Mouse (Mus musculus) embryonic facial prominence, embryonic 14.5 days (tissue): ENCODE measurements around the gene Tnfsf12. TPM values are rescaled to one million over a fixed set of nuclear protein-coding genes. Genes with fewer than 3 reads are reported as not detected.

ENCODE experiments used
- ATAC-seq: fragments of 200-750 bp; cut with Nextera tagmentation; 2 replicates; pipeline ENCODE4 v1.8.0; 2017; ENCODE audit warnings: low read depth, moderate number of reproducible peaks, moderate TSS enrichment
- DNase-seq: peaks from one replicate; pipeline ENCODE4 v3.0.0-alpha.2; 2015; ENCODE audit warnings: low spot score
- H3K27ac ChIP-seq: fragments of 300-500 bp; sonication (generic); replicated peaks from 2 replicates; pipeline ENCODE4 v1.5.1; 2014; ENCODE audit warnings: low read depth, mild to moderate bottlenecking, low read length, moderate library complexity
- H3K27me3 ChIP-seq: fragments of 300-500 bp; sonication (generic); replicated peaks from 2 replicates; pipeline ENCODE4 v1.6.1; 2014; ENCODE audit warnings: low read length; ENCODE audit not compliant: control insufficient read depth, insufficient read depth
- H3K36me3 ChIP-seq: fragments of 300-500 bp; sonication (generic); 2 replicates; pipeline ENCODE4 v1.6.1; 2014; ENCODE audit warnings: low read length, mixed read lengths; ENCODE audit not compliant: control insufficient read depth, insufficient read depth
- H3K4me1 ChIP-seq: fragments of 300-500 bp; sonication (generic); 2 replicates; pipeline ENCODE4 v1.6.1; 2014; ENCODE audit warnings: antibody characterized with exemption, low read length; ENCODE audit not compliant: control insufficient read depth, insufficient read depth
- H3K4me2 ChIP-seq: fragments of 300-500 bp; sonication (generic); 2 replicates; pipeline ENCODE4 v1.6.1; 2014; ENCODE audit warnings: low read depth, mild to moderate bottlenecking, low read length, moderate library complexity, mixed read lengths
- H3K4me3 ChIP-seq: fragments of 300-500 bp; sonication (generic); 2 replicates; pipeline ENCODE4 v1.5.1; 2014; ENCODE audit warnings: low read depth, mild to moderate bottlenecking, low read length
- H3K9ac ChIP-seq: fragments of 300-500 bp; sonication (generic); 2 replicates; pipeline ENCODE4 v1.6.1; 2014; ENCODE audit warnings: low read depth, mild to moderate bottlenecking, low read length, moderate library complexity, mixed read lengths
- H3K9me3 ChIP-seq: fragments of 300-500 bp; sonication (generic); 2 replicates; pipeline ENCODE4 v1.6.1; 2016; ENCODE audit warnings: low read length; ENCODE audit not compliant: control insufficient read depth
- WGBS: fragments of 180-500 bp; shearing (Covaris S2); extraction: QIAGEN DNeasy Blood & Tissue Kit; methylation state at CpG from one replicate; pipeline ENCODE4 v1.1.7; 2014; 5-methylcytosine and 5-hydroxymethylcytosine counted together
- polyA plus RNA-seq: library from polyadenylated mRNA; unstranded; fragments of >200 nt; fragmentation: Nextera tagmentation; extraction: Ambion mirVana; gene quantifications from 2 replicates; pipeline ENCODE4 v1.2.1, GENCODE M21; 2014

Tnfsf12 gene
- polyA plus RNA-seq, 1 experiment from 2014 or later = 13.0 TPM

- no peaks in the 10 kb centered on the region for H3K36me3 ChIP-seq
- H3K4me3 ChIP-seq = no peak overlapping the region
- H3K9ac ChIP-seq = peak overlapping the region; percentile 30; the same call in 1 of the 2 replicates
- WGBS = 12% methylated on average over 4 of the region's 4 CpGs
- ATAC-seq = no peak
- H3K4me1 ChIP-seq = peaks cover 26% of the 10 kb centered on the region
- DNase-seq = peak; percentile 70
- H3K9me3 ChIP-seq = no peaks in the 10 kb centered on the region
- no peaks in the 10 kb centered on the region for H3K27me3 ChIP-seq
- H3K4me2 ChIP-seq = no peak overlapping the region; the same call in 1 of the 2 replicates
- H3K27ac ChIP-seq = peak overlapping the region; percentile 71; the same call in 1 of the 2 replicates
Observed at GRCm38 (mm10) chr11:69686377-69686776, 9.3 kb downstream of the Tnfsf12 start.

GRCm38 (mm10) chr11:69685526-69686148 is 10.0 kb downstream of the Tnfsf12 start, which contains the start of gene Tnfsf13:
TSS of gene Tnfsf13 (minus strand) at chr11:69685784.
- WGBS = 65% methylated on average over 10 of the region's 10 CpGs
- Histone ChIP-seq H3K9ac (peak within 1 kb of the TSS; percentile 30; the same call in 1 of the 2 replicates), H3K27me3 (no peaks in the 10 kb centered on the region), H3K27ac (peak within 1 kb of the TSS; percentile 71), H3K36me3 (no peaks in the 10 kb centered on the region), H3K9me3 (no peaks in the 10 kb centered on the region), H3K4me3 (no peak within 1 kb of the TSS), H3K4me1 (peaks cover 29% of the 10 kb centered on the region), H3K4me2 (peak within 1 kb of the TSS; percentile 15)
- peak; percentile 49 for DNase-seq
- ATAC-seq = no peak

- H3K27ac ChIP-seq = no peak overlapping the region
- H3K4me2 ChIP-seq = no peak overlapping the region
- peaks cover 4% of the 10 kb centered on the region; the same call in 1 of the 2 replicates for H3K36me3 ChIP-seq
- WGBS = 86% methylated on average over 6 of the region's 6 CpGs
- peaks cover 36% of the 10 kb centered on the region for H3K4me1 ChIP-seq
- ATAC-seq (no peak), DNase-seq (no peak)
- no peaks in the 10 kb centered on the region for H3K9me3 ChIP-seq
- H3K9ac ChIP-seq = no peak overlapping the region
- H3K4me3 ChIP-seq = no peak overlapping the region
- H3K27me3 ChIP-seq = no peaks in the 10 kb centered on the region
Observed at GRCm38 (mm10) chr11:69684936-69685335, 10.7 kb downstream of the Tnfsf12 start.

GRCm38 (mm10) chr11:69684128-69684745 is 11.4 kb downstream of the Tnfsf12 start:
- Histone ChIP-seq H3K9ac (0 out of 2 replicates have a peak overlapping the region, but pooled peaks have one; percentile 63), H3K4me1 (peaks cover 36% of the 10 kb centered on the region)

GRCm38 (mm10) chr11:69683576-69683975 is 12.1 kb downstream of the Tnfsf12 start:
- H3K4me2 ChIP-seq = peak overlapping the region; percentile 75
- peak overlapping the region; percentile 75; the same call in 1 of the 2 replicates for H3K4me3 ChIP-seq
- WGBS = 71% methylated on average over 7 of the region's 7 CpGs
- no peaks in the 10 kb centered on the region for H3K27me3 ChIP-seq
- ATAC-seq (no peak), DNase-seq (no peak)
- peaks cover 15% of the 10 kb centered on the region for H3K36me3 ChIP-seq
- peak overlapping the region; percentile 97 for H3K27ac ChIP-seq
- no peaks in the 10 kb centered on the region for H3K9me3 ChIP-seq
- peak overlapping the region; percentile 63 for H3K9ac ChIP-seq
- peaks cover 36% of the 10 kb centered on the region for H3K4me1 ChIP-seq

More at GRCm38 (mm10) chr11:69684128-69684745, 11.4 kb downstream of the Tnfsf12 start:
- DNase-seq (no peak), ATAC-seq (no peak)
- H3K36me3 ChIP-seq = peaks cover 8% of the 10 kb centered on the region; the same call in 1 of the 2 replicates
- H3K4me3 ChIP-seq = no peak overlapping the region
- H3K9me3 ChIP-seq = no peaks in the 10 kb centered on the region
- WGBS = 80% methylated on average over 12 of the region's 12 CpGs
- H3K4me2 ChIP-seq = no peak overlapping the region
- no peaks in the 10 kb centered on the region for H3K27me3 ChIP-seq
- peak overlapping the region; percentile 97 for H3K27ac ChIP-seq

- Histone ChIP-seq H3K27me3 (no peaks in the 10 kb centered on the region), H3K27ac (peak overlapping the region; percentile 97), H3K9ac (peak overlapping the region; percentile 91), H3K4me3 (peak overlapping the region; percentile 75), H3K9me3 (no peaks in the 10 kb centered on the region), H3K4me2 (peak overlapping the region; percentile 75), H3K36me3 (peaks cover 21% of the 10 kb centered on the region), H3K4me1 (peaks cover 36% of the 10 kb centered on the region)
- DNase-seq (peak; percentile 95), ATAC-seq (peak; percentile 41)
- 8% methylated on average over 12 of the region's 12 CpGs for WGBS
Observed at GRCm38 (mm10) chr11:69682840-69683533, 12.7 kb downstream of the Tnfsf12 start.

- 26% methylated on average over 24 of the region's 24 CpGs for WGBS
- Histone ChIP-seq H3K9me3 (no peaks in the 10 kb centered on the region), H3K27ac (peak overlapping the region; percentile 97), H3K9ac (peak overlapping the region; percentile 91), H3K4me3 (peak overlapping the region; percentile 75), H3K27me3 (no peaks in the 10 kb centered on the region), H3K4me1 (peaks cover 36% of the 10 kb centered on the region), H3K4me2 (peak overlapping the region; percentile 75), H3K36me3 (peaks cover 28% of the 10 kb centered on the region)
- DNase-seq (no peak), ATAC-seq (0 out of 2 replicates have a peak, but pooled peaks have one; percentile 1)
Observed at GRCm38 (mm10) chr11:69682209-69682839, 13.3 kb downstream of the Tnfsf12 start.
